Mouse (Mus musculus) testis, adult 2 months (tissue): ENCODE results near the gene Ptpn14.

ENCODE experiments used
- CTCF ChIP-seq: fragments of 200-500 bp; IDR thresholded peaks from 2 replicates; pipeline ENCODE4 v1.5.1; 2012; ENCODE audit warnings: low read depth, mild to moderate bottlenecking, inconsistent platforms, low read length, moderate library complexity; ENCODE audit not compliant: control insufficient read depth, insufficient read depth, insufficient replicate concordance
- POLR2A ChIP-seq: fragments of 200-500 bp; IDR thresholded peaks from 2 replicates; pipeline ENCODE4 v1.6.1; 2012; ENCODE audit warnings: low read depth, mild to moderate bottlenecking, inconsistent platforms, low read length, moderate library complexity; ENCODE audit not compliant: control insufficient read depth

- no peak for TF ChIP-seq CTCF
- no peak for TF ChIP-seq POLR2A
These were observed 62.6 kb downstream of the Ptpn14 start for GRCm38 (mm10) chr1:189790666-189791065.
